ENCODE assay signal across 13 mouse cellular contexts in genomic region chr2:74201608-74202323, GRCm38 (mm10).
DNase-seq lines count a peak whose midpoint lies in the region; ATAC-seq and TF ChIP-seq lines count a peak whose summit lies in the region.
"Had no signal": no experiment of that assay in that cellular context is flagged by ENCODE, and none has a peak within 500 bp of the region (broad histone marks: within the 10 kb centered on the region; RNA-seq: fewer than 3 reads in every experiment).

No protein-coding gene starts in this region.

- no peak for TF ChIP-seq POLR2A in kidney, adult 2 months (IDR thresholded peaks at IDR 0.05; ENCODE audit: low read depth, low read length)

- no peak for ATAC-seq in kidney, embryonic 16.5 days (ENCODE audit: low FRiP score, low TSS enrichment)
- ATAC-seq in heart, embryonic 12.5 days (ENCODE audit: insufficient number of reproducible peaks, low FRiP score), result peak; percentile 48; the same call in 1 of the 2 replicates
- no peak for ATAC-seq in stomach, postnatal 0 days (ENCODE audit: low FRiP score, low TSS enrichment)
- ATAC-seq: activated CD4-positive, CD25-positive, alpha-beta regulatory T cell, adult 4 months had no signal

- no peak overlapping the region for H3K27ac ChIP-seq in kidney, adult 2 months (ENCODE audit: insufficient read depth, low read depth, low read length)
- no peak overlapping the region for H3K27ac ChIP-seq in kidney, embryonic 16.5 days (ENCODE audit: low read length)
- H3K27ac ChIP-seq in heart, embryonic 12.5 days (ENCODE audit: poor library complexity, severe bottlenecking), result peak overlapping the region; percentile 22; the same call in 1 of the 2 replicates
- H3K27ac ChIP-seq in stomach, postnatal 0 days (replicated peaks), result no peak overlapping the region
- H3K27ac ChIP-seq: liver, embryonic 13.5 days had no signal

- TF ChIP-seq EP300 in stomach, postnatal 0 days (optimal IDR thresholded peaks at IDR 0.05), result no peak

- TF ChIP-seq CTCF in kidney, adult 2 months (conservative IDR thresholded peaks at IDR 0.05; ENCODE audit: insufficient read depth, insufficient read length, low read depth, low read length), result no peak
- no peak for TF ChIP-seq CTCF in stomach, postnatal 0 days (IDR thresholded peaks at IDR 0.05; ENCODE audit: low read depth)

- no peaks in the 10 kb centered on the region for H3K9me3 ChIP-seq in kidney, embryonic 16.5 days (ENCODE audit: low read length)
- no peaks in the 10 kb centered on the region for H3K9me3 ChIP-seq in heart, embryonic 12.5 days (replicated peaks)
- no peaks in the 10 kb centered on the region for H3K9me3 ChIP-seq in stomach, postnatal 0 days (ENCODE audit: control insufficient read depth, low read length)
- H3K9me3 ChIP-seq: liver, embryonic 13.5 days had no signal

- no peak overlapping the region for H3K9ac ChIP-seq in kidney, embryonic 16.5 days (replicated peaks; ENCODE audit: low read length)
- H3K9ac ChIP-seq in heart, embryonic 12.5 days, result no peak overlapping the region
- no peak overlapping the region for H3K9ac ChIP-seq in stomach, postnatal 0 days (ENCODE audit: low read length)
- H3K9ac ChIP-seq: liver, embryonic 13.5 days had no signal

- no peaks in the 10 kb centered on the region for H3K4me1 ChIP-seq in kidney, adult 2 months (ENCODE audit: control insufficient read depth, insufficient read depth, low read length)
- H3K4me1 ChIP-seq in kidney, embryonic 16.5 days (ENCODE audit: insufficient read depth, low read length), result peaks cover 13% of the 10 kb centered on the region; the same call in 1 of the 2 replicates
- peaks cover 30% of the 10 kb centered on the region; the same call in 1 of the 2 replicates for H3K4me1 ChIP-seq in heart, embryonic 12.5 days (replicated peaks)
- H3K4me1 ChIP-seq in stomach, postnatal 0 days (replicated peaks; ENCODE audit: control insufficient read depth, insufficient read depth), result no peaks in the 10 kb centered on the region
- H3K4me1 ChIP-seq: liver, embryonic 13.5 days; megakaryocyte, embryonic 14.5 days had no signal

- 46% methylated on average over 11 of the region's 11 CpGs for WGBS in kidney, adult 2 months
- WGBS in kidney, embryonic 16.5 days, result 42% methylated on average over 11 of the region's 11 CpGs
- WGBS in heart, embryonic 12.5 days, result 21% methylated on average over 11 of the region's 11 CpGs
- 54% methylated on average over 11 of the region's 11 CpGs for WGBS in stomach, postnatal 0 days

- peak; percentile 7 for DNase-seq in kidney, adult 2 months
- DNase-seq in embryo, embryonic 9.5 days (ENCODE audit: extremely low spot score), result peak; percentile 22
- DNase-seq in mesoderm, embryonic 11.5 days (ENCODE audit: low read depth, low spot score), result peak; percentile 26
- DNase-seq in right cerebral cortex, postnatal 4 days, result no peak
- no peak for DNase-seq in stomach, postnatal 0 days (ENCODE audit: low spot score)
- DNase-seq in left cerebral cortex, adult 18-20 months (ENCODE audit: low spot score in 2 of 2), result no peak
- DNase-seq: kidney, postnatal 25 days; liver, embryonic 13.5 days; thymus, postnatal 4 days had no signal

- no peaks in the 10 kb centered on the region for H3K27me3 ChIP-seq in kidney, adult 2 months (replicated peaks; ENCODE audit: control insufficient read depth, insufficient read depth, low read length)
- no peaks in the 10 kb centered on the region for H3K27me3 ChIP-seq in kidney, embryonic 16.5 days (ENCODE audit: insufficient read depth, low read length)
- no peaks in the 10 kb centered on the region for H3K27me3 ChIP-seq in heart, embryonic 12.5 days (replicated peaks)
- H3K27me3 ChIP-seq in stomach, postnatal 0 days (ENCODE audit: control insufficient read depth, insufficient read depth, low read length), result no peaks in the 10 kb centered on the region
- H3K27me3 ChIP-seq: liver, embryonic 13.5 days; megakaryocyte, embryonic 14.5 days had no signal

- H3K4me3 ChIP-seq in kidney, adult 2 months (ENCODE audit: insufficient read depth, low read depth, low read length), result no peak overlapping the region
- H3K4me3 ChIP-seq in kidney, embryonic 16.5 days (ENCODE audit: low read length), result no peak overlapping the region
- no peak overlapping the region for H3K4me3 ChIP-seq in heart, embryonic 12.5 days
- H3K4me3 ChIP-seq in stomach, postnatal 0 days (ENCODE audit: low read depth, low read length), result no peak overlapping the region
- H3K4me3 ChIP-seq: liver, embryonic 13.5 days; megakaryocyte, embryonic 14.5 days had no signal

- H3K4me2 ChIP-seq in kidney, embryonic 16.5 days (replicated peaks; ENCODE audit: low read depth, low read length), result no peak overlapping the region
- peak overlapping the region; percentile 35 for H3K4me2 ChIP-seq in heart, embryonic 12.5 days
- H3K4me2 ChIP-seq in stomach, postnatal 0 days (replicated peaks; ENCODE audit: low read depth), result no peak overlapping the region
- H3K4me2 ChIP-seq: liver, embryonic 13.5 days had no signal

- no peaks in the 10 kb centered on the region for H3K36me3 ChIP-seq in kidney, adult 2 months (ENCODE audit: control insufficient read depth, insufficient read depth, low read length)
- no peaks in the 10 kb centered on the region for H3K36me3 ChIP-seq in kidney, embryonic 16.5 days (ENCODE audit: insufficient read depth, low read length)
- no peaks in the 10 kb centered on the region for H3K36me3 ChIP-seq in heart, embryonic 12.5 days
- no peaks in the 10 kb centered on the region for H3K36me3 ChIP-seq in stomach, postnatal 0 days (ENCODE audit: control insufficient read depth, insufficient read depth, low read length)
- H3K36me3 ChIP-seq: liver, embryonic 13.5 days had no signal

Comparison
In these comparisons a context has a peak if more than half of its experiments do, and no peak if none do; other contexts are left out.
1. DNase-seq: peak in kidney, adult 2 months (single experiment), embryo, embryonic 9.5 days (single experiment) and mesoderm, embryonic 11.5 days (single experiment); none in right cerebral cortex, postnatal 4 days (single experiment), stomach, postnatal 0 days (single experiment) and left cerebral cortex, adult 18-20 months (0 of 2).